Mouse (Mus musculus) cortical plate, adult 2 months (tissue): Measurements from ENCODE around the gene Hist1h4a.

ENCODE experiments used
- CTCF ChIP-seq: fragments of 200-500 bp; IDR thresholded peaks from 2 replicates; pipeline ENCODE4 v1.5.1; 2011; ENCODE audit warnings: mild to moderate bottlenecking, control low read depth, low read length; ENCODE audit not compliant: insufficient read depth; ENCODE audit errors: extremely low read depth
- POLR2A ChIP-seq: fragments of 200-500 bp; IDR thresholded peaks from 2 replicates; pipeline ENCODE4 v1.6.1; 2011; ENCODE audit warnings: mild to moderate bottlenecking, low read length, control low read depth; ENCODE audit not compliant: insufficient read depth; ENCODE audit errors: extremely low read depth

GRCm38 (mm10) chr13:23757211-23757773 is 3.7 kb downstream of the Hist1h4a start:
- TF ChIP-seq CTCF (no peak), POLR2A (no peak)
